Mouse (Mus musculus) brain, embryonic 14.5 days (tissue): Measurements from ENCODE around the gene Bace2.

ENCODE experiments used
- CTCF ChIP-seq: fragments of 200-500 bp; IDR thresholded peaks from 2 replicates; pipeline ENCODE4 v1.5.1; 2012; ENCODE audit warnings: inconsistent platforms, mild to moderate bottlenecking, moderate library complexity, borderline replicate concordance; ENCODE audit not compliant: insufficient read depth, insufficient read length; ENCODE audit errors: extremely low read depth
- POLR2A ChIP-seq: fragments of 200-500 bp; IDR thresholded peaks from 2 replicates; pipeline ENCODE4 v1.6.1; 2012; ENCODE audit warnings: mild to moderate bottlenecking, inconsistent platforms, borderline replicate concordance; ENCODE audit not compliant: poor library complexity, insufficient read depth, insufficient read length, severe bottlenecking; ENCODE audit errors: extremely low read depth

GRCm38 (mm10) chr16:97362231-97362888 lies 5.8 kb downstream of the Bace2 start:
- TF ChIP-seq CTCF (no peak), POLR2A (no peak)
